Mouse (Mus musculus) liver, adult 2 months (tissue): ENCODE measurements around the gene Zmynd8. TPM values are rescaled to one million over a fixed set of nuclear protein-coding genes. Genes with fewer than 3 reads are reported as not detected.
A peak's percentile ranks its signal among the peaks of the same experiment; 100 is the strongest.

Experiments
- DNase-seq: peaks from one replicate; pipeline ENCODE4 v3.0.0-alpha.2; 2011; ENCODE audit warnings: low read depth, low spot score; ENCODE audit errors: extremely low read depth
- H3K27ac ChIP-seq: fragments of 200-500 bp; replicated peaks from 2 replicates; pipeline ENCODE4 v1.5.1; 2012; ENCODE audit warnings: low read depth, mild to moderate bottlenecking, control low read depth, inconsistent platforms, low read length; ENCODE audit not compliant: insufficient read depth
- H3K27me3 ChIP-seq: fragments of 200-500 bp; 2 replicates; pipeline ENCODE4 v1.6.1; 2012; ENCODE audit warnings: mild to moderate bottlenecking, moderate library complexity, low read length, inconsistent platforms; ENCODE audit not compliant: control insufficient read depth, insufficient read depth
- H3K36me3 ChIP-seq: fragments of 200-500 bp; 2 replicates; pipeline ENCODE4 v1.6.1; 2012; ENCODE audit warnings: low read length, inconsistent platforms; ENCODE audit not compliant: control insufficient read depth, insufficient read depth
- H3K4me1 ChIP-seq: fragments of 200-500 bp; 2 replicates; pipeline ENCODE4 v1.6.1; 2011; ENCODE audit warnings: low read length; ENCODE audit not compliant: control insufficient read depth, insufficient read depth
- H3K4me3 ChIP-seq: fragments of 200-500 bp; 2 replicates; pipeline ENCODE4 v1.5.1; 2011; ENCODE audit warnings: low read depth, mild to moderate bottlenecking, control low read depth, low read length, moderate library complexity; ENCODE audit not compliant: insufficient read depth
- H3K79me2 ChIP-seq: fragments of 200-500 bp; 2 replicates; pipeline ENCODE4 v1.6.1; 2012; ENCODE audit warnings: inconsistent platforms, mild to moderate bottlenecking, low read length, moderate library complexity; ENCODE audit not compliant: control insufficient read depth, insufficient read depth
- H3K9ac ChIP-seq: fragments of 200-500 bp; 2 replicates; pipeline ENCODE4 v1.6.1; 2012; ENCODE audit warnings: low read depth, mild to moderate bottlenecking, control low read depth, inconsistent platforms, low read length
- CTCF ChIP-seq: fragments of 200-500 bp; IDR thresholded peaks from 2 replicates; pipeline ENCODE4 v1.5.1; 2011; ENCODE audit warnings: low read depth, low read length, control low read depth
- POLR2A ChIP-seq: fragments of 200-500 bp; IDR thresholded peaks from 2 replicates; pipeline ENCODE4 v1.6.1; 2011; ENCODE audit warnings: low read length, control low read depth; ENCODE audit not compliant: insufficient read depth; ENCODE audit errors: extremely low read depth
- WGBS: fragments of 180-500 bp; shearing (Covaris S2); methylation state at CpG from one replicate; pipeline ENCODE4 v1.1.7; 2018; 5-methylcytosine and 5-hydroxymethylcytosine counted together
- polyA plus RNA-seq: library from polyadenylated mRNA; depleted of rRNA; stranded (reverse); fragments of >200 nt; gene quantifications from 2 replicates; pipeline ENCODE4 v1.2.3, GENCODE M21; 2012
- total RNA-seq: library from RNA; depleted of rRNA; stranded (reverse); fragments of >200 nt; gene quantifications from 2 replicates; pipeline ENCODE4 v1.2.3, GENCODE M21; 2014

Zmynd8 gene
- total and polyA plus RNA-seq, 2 experiments: 7.8 to 10.0 TPM

DNA sequence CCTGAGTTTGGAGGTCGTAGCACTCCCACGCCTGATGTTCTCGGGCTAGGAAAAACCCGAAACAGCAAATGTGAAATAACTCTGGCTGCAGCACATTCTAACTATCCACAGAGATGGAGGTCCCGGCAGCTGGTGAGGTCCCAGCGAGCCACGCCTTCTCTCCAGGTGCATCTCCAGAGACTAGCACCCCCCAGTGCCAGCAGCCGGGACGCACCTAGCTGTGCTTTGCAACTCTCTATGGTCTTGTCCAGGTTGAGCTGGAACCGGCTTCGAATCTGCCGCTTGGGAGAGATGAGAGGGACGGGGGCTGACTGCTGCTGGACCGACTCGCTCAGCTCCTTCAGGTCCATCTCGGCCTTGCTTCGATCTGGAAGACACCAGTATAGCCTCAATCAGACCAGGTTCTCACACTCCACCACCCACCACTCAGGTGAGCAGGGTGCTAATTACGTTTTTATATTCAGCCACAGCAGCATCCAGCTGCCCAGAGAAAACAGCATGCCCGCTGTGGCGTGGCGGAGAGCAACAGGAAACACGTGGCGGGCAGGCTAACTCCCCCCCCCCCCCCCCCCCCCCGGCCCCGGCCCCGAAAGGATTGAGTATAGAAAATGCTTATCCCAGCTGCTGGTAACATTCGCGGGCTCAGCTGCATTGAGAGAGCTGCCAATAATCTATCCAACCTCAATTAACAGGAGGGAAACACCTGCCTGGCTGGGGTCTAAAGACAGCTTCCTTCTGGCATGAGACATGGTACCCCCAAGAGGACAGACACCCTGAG is 83.5 kb downstream of the Zmynd8 start:
- H3K36me3 ChIP-seq: peaks cover 25% of the 10 kb centered on the region; the same call in 1 of the 2 replicates
- TF ChIP-seq CTCF (no peak), POLR2A (no peak)
- no peaks in the 10 kb centered on the region for H3K4me1 ChIP-seq

DNA sequence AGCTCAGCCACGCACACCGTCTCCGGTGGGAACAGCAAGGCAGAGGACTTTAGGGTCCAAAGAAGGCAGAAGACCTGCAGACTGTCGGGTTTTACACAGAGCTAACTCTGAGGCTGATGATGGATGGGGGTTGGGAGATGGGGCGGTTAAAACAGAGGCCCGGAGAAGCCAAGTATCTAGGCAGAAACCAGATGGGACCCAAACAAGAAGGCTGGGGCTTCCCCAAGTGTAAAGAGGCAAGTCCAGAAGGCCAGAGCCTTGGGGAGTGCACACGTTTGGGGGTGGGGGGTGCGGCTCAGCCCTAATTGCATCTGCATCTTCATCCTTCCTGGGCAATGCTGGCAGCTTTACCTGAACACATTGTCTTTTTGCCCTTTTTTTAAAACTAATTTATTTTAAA is 85.9 kb downstream of the Zmynd8 start:
- peaks cover 24% of the 10 kb centered on the region; the same call in 1 of the 2 replicates for H3K36me3 ChIP-seq
- TF ChIP-seq CTCF: no peak
- TF ChIP-seq POLR2A: no peak

More for the DNA sequence above, 83.5 kb downstream of the Zmynd8 start:
- Histone ChIP-seq H3K9ac (no peak overlapping the region), H3K79me2 (no peaks in the 10 kb centered on the region), H3K27ac (no peak overlapping the region), H3K4me3 (no peak overlapping the region), H3K27me3 (no peaks in the 10 kb centered on the region)
- DNase-seq: no peak
- WGBS: 92% methylated on average over 28 of the region's 28 CpGs

GRCm38 (mm10) chr2:165811536-165811935 is 87.3 kb downstream of the Zmynd8 start:
- no peak overlapping the region for H3K4me3 ChIP-seq
- peak; percentile 54 for TF ChIP-seq CTCF
- TF ChIP-seq POLR2A: no peak
- H3K4me1 ChIP-seq: no peaks in the 10 kb centered on the region
- no peaks in the 10 kb centered on the region for H3K79me2 ChIP-seq
- H3K27me3 ChIP-seq: no peaks in the 10 kb centered on the region
- H3K27ac ChIP-seq: no peak overlapping the region
- 69% methylated on average over 5 of the region's 5 CpGs for WGBS
- no peak for DNase-seq
- no peak overlapping the region for H3K9ac ChIP-seq
- peaks cover 32% of the 10 kb centered on the region; the same call in 1 of the 2 replicates for H3K36me3 ChIP-seq

More for the DNA sequence above, 85.9 kb downstream of the Zmynd8 start:
- Histone ChIP-seq H3K9ac (no peak overlapping the region), H3K79me2 (no peaks in the 10 kb centered on the region), H3K4me1 (no peaks in the 10 kb centered on the region), H3K4me3 (no peak overlapping the region), H3K27ac (no peak overlapping the region), H3K27me3 (no peaks in the 10 kb centered on the region)
- DNase-seq: no peak
- 92% methylated on average over 8 of the region's 8 CpGs for WGBS

GRCm38 (mm10) chr2:165809901-165810477 is 88.8 kb downstream of the Zmynd8 start:
- no peak overlapping the region for H3K4me3 ChIP-seq
- H3K79me2 ChIP-seq: no peaks in the 10 kb centered on the region; the same call in 1 of the 2 replicates
- peaks cover 32% of the 10 kb centered on the region; the same call in 1 of the 2 replicates for H3K36me3 ChIP-seq
- no peaks in the 10 kb centered on the region for H3K27me3 ChIP-seq
- H3K9ac ChIP-seq: no peak overlapping the region
- DNase-seq: no peak
- 99% methylated on average over 5 of the region's 5 CpGs for WGBS
- H3K4me1 ChIP-seq: no peaks in the 10 kb centered on the region
- TF ChIP-seq POLR2A (no peak), CTCF (no peak)
- no peak overlapping the region for H3K27ac ChIP-seq

DNA sequence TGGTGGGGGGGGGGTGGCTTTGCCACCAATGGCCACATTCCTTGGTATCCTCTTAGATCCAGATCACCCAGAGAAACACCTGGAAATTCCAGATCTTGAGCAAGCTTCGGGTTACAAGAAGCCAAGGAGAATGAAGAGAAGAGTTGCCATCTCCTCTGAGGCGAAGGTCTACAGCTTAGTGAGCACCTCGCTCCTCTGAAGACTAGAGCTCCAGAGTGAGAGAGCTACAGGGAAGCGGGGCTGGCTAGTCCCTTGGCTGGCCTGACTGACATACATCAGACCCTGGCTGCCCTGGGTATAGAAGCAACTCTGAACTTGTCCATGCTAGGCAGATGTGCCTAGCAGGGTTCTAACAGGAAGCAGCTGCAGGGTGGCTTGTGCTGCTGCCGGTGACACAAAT is 89.7 kb downstream of the Zmynd8 start:
- Histone ChIP-seq H3K36me3 (peaks cover 31% of the 10 kb centered on the region; the same call in 1 of the 2 replicates), H3K4me1 (no peaks in the 10 kb centered on the region), H3K4me3 (no peak overlapping the region), H3K9ac (no peak overlapping the region), H3K79me2 (no peaks in the 10 kb centered on the region; the same call in 1 of the 2 replicates), H3K27me3 (no peaks in the 10 kb centered on the region), H3K27ac (no peak overlapping the region)
- 94% methylated on average over 5 of the region's 5 CpGs for WGBS
- TF ChIP-seq POLR2A (no peak), CTCF (no peak)
- DNase-seq: no peak
